Mouse (Mus musculus) cerebellum, adult 2 months (tissue): ENCODE results near the gene App.

Experiments
- CTCF ChIP-seq: fragments of 200-500 bp; IDR thresholded peaks from 2 replicates; pipeline ENCODE4 v1.5.1; 2011; ENCODE audit warnings: low read depth, mild to moderate bottlenecking, control low read depth, low read length, moderate library complexity, borderline replicate concordance; ENCODE audit not compliant: insufficient read depth
- POLR2A ChIP-seq: fragments of 200-500 bp; IDR thresholded peaks from 2 replicates; pipeline ENCODE4 v1.6.1; 2011; ENCODE audit warnings: low read length, control low read depth, borderline replicate concordance; ENCODE audit not compliant: insufficient read depth

DNA sequence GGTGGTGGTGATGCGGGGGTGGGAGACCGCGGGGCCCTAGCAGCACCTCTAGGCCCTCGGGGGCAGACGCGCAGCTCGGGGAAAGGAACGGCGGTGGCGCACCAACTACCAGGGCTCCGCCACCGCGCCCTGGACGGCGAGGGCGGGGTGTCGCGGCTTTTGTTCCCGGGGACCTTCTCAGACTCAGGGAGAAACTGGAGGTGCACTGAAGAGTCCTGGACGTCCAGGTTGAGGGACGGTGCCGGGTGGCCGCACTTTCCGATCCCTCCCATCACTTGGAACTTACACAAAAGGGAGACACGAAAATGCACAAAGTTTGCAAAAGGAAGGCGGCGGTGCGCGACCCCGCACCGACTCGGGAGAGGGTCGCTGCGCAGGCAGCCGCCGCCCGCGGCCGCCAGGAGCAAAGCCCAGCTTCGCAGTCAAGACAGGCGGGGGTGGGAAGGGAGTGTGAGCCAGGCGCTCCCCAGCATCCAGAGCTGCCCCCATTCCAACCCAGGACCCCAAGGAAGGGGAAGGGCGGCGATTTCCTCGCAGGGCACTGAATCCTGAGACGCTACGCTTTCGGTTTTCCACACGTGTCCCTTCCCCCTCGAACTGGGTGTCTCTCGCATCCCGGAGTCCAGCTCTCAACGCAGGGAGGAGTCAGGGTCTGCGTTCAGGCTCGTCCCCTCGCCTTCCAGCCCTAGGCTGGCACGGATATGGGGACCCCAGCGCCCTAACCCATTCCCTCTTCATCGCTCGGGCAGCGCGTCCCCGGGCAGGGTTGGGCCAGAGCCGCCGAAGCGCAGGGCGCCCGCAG lies 794 bp downstream of the App start:
- TF ChIP-seq POLR2A (no peak), CTCF (no peak)
